Mouse (Mus musculus): ENCODE results near the gene Olfr470.
"Not testable (repeated sequence)": the region's sequence is repeated elsewhere in the genome, so short reads cannot be mapped to it uniquely, and the experiment has no call there.

The Olfr470 gene

DNA sequence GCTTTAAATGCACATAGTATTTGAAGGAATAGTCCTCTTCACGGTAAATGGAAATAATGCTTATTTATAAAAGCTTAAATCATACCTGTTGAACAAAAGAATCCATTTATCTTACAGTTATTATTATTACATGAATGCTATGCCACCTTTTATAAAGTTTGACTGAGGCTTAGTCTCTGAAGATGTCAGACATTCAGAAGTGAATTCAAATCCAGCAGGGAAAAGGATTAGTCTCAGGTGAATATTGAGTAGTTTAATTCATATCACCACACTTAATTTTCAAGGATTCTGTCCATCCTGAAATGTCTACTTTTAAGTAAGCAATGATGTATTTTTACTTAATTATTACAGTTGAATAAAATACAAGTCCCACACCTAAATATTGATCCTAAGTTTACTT is at the start of gene Olfr470:
Gene Olfr470, minus strand, starts transcription at position 101 of the 400 bp plus-strand sequence.
- DNase-seq (ENCODE audit: low read depth, low spot score): not testable (repeated sequence)

DNA sequence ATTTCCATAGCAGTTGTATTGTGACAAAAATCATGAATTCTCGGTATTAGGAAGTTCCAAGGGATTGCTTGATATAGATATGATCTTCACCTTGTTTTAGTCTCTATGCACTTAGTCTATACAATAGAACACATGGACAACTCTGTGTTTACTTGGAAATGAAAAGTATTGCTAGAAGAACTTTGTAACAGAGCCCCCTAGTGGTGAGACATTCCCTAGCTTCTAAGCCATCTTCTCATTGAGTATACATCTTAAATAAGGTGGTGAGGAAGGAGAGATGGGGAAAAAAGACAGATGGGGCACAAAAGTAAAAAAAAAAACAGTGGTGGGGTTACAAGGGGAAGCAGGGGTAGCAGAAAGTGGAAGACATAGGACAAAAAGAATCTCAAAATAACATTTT is 5.6 kb downstream of the Olfr470 start:
- no peak for DNase-seq (ENCODE audit: low read depth, low spot score)

- DNase-seq (ENCODE audit: low read depth, low spot score): not testable (repeated sequence)
Measured at GRCm38 (mm10) chr7:107825441-107825840, 21.8 kb downstream of the Olfr470 start, which contains the start of gene Olfr469. Olfr469 (minus strand) TSS chr7:107825541.

- not testable (repeated sequence) for DNase-seq (ENCODE audit: low read depth, low spot score)
Measured at GRCm38 (mm10) chr7:107823867-107824266, 23.4 kb downstream of the Olfr470 start.

GRCm38 (mm10) chr7:107819442-107819841 is 27.8 kb downstream of the Olfr470 start:
- DNase-seq (ENCODE audit: low read depth, low spot score): no peak

DNA sequence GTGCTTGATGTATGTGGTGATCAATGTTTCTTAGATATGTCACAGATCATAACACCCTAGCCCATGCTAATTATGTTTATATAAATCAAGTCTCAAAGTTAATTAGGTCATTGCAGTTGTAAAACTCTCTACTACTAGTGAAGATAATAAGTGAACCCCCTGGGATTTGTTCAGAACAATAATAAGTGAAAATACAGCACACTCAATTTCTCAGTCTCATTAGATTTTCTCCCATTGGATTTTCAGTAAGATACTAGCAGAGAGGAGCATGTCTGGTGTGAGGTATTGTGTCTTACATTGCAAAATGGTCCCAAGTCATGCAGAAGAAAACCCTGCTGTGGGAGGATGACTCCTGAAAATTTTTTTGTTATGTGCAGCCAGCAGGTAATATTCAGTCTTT is 35.3 kb downstream of the Olfr470 start, which contains the start of gene Olfr467:
Gene Olfr467, plus strand, starts transcription at position 301 of the 400 bp plus-strand sequence.
- no peak for DNase-seq (ENCODE audit: low read depth, low spot score)

DNA sequence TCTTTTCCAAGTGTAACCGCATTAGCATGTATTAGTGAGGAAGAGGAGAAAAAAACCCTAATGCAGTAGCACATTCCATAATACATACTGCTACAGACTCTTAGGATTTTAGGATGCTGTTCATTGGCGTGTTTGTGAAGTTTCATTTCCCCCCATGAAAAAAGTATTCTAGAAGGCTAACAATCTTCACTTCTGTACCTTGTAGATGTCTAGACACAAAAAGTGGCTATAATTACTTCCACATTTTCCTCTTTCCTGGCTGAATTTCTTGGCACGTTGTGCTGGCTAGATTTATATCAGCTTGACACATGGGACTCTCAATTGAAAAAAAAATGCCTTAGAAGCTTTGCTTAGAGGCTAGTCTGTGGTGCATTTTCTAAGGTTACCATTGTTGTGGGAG is 45.2 kb downstream of the Olfr470 start:
- DNase-seq (ENCODE audit: low read depth, low spot score): no peak

DNA sequence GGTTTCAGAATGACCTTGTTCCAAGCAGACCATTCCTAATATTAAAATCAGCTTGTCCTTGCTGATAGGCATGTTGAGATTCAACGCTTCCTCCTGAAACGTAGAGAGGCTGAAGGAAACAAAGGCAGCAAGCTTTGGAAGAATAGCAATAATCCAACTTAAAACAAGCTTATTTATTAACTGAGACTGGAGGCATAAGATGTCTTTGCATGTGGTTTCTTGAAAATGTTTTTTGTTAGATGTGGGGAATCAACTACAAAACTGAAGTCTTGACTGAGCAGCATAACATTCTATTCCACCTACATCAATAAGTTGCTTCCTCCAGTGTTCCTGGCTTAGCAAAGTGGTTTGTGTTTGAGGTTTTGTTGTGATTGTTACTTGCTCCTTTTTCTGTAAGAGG is 46.2 kb downstream of the Olfr470 start, which contains the start of gene Ovch2:
Gene Ovch2, minus strand, starts transcription at position 101 of the 400 bp plus-strand sequence.
- no peak for DNase-seq (ENCODE audit: low read depth, low spot score)

DNA sequence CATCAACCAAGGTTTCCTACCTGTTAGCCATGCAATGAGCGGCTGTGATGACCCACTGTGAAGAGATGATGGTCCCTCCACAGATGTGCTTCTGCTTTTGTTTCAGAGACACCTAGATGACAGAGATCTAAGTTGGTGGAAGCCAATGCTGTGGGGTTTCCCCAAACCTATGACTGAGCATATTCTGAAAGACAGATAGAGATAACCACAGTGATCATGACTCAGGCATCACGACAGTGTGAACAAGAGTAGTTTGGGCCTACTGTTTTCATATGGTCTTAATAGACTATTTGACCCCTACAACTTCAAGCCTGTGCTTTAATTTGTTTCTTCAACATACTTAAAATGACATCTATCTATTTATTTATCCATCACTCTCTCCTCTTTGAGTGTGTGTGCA is 50.8 kb downstream of the Olfr470 start:
- DNase-seq (ENCODE audit: low read depth, low spot score): no peak

Measured in retina, postnatal 7 days (tissue).